Mouse (Mus musculus) layer of hippocampus, postnatal 14 days (tissue): Measurements from ENCODE around the gene Krtap14. TPM values are rescaled to one million over a fixed set of nuclear protein-coding genes. Genes with fewer than 3 reads are reported as not detected.

Experiments
- DNase-seq, 2 experiments: peaks; one replicate each; pipeline ENCODE4 v3.0.0; 2021 to 2022; ENCODE audit warnings: low spot score in 2 of 2, mixed read lengths in 1 of 2
- long read RNA-seq, 2 experiments: library from polyadenylated mRNA; stranded (forward); transcript quantifications; one replicate each; pipeline ENCODE4 v2.0.0; 2021
- total RNA-seq, 2 experiments: library from RNA; stranded (reverse); gene quantifications; 2 replicates each; pipeline ENCODE4 v1.2.3; 2021

Krtap14 gene
- total RNA-seq, result not detected
- long read RNA-seq, experiment 1, result 0 reads
- long read RNA-seq, experiment 2, result 0 reads

- DNase-seq, result peak in 1 of 2 experiments; percentile 52
Measured at GRCm38 (mm10) chr16:88826095-88826652, at the start of gene Krtap14. Gene Krtap14, minus strand, starts transcription at chr16:88826145.

DNA sequence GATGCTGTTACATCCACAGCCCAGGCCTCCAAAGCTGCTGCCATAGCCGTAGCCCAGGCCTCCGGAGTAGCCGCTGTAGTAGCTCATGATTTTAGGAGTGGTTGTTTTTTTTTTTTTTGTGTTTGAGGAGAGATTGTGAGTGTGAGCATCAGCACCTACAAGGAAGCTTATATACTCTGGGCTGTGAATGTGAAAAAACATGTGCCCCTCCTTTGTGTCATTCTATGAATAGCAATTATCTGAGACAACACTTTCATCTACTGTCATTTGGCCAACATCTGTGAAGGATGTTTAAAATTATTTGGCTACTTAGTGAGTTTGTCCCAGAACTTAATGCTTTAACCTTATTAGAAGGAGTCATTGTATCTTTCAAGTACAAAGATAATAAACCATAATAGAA is 48.2 kb upstream of the Krtap14 start, which contains the start of gene Krtap19-2:
Krtap19-2 (minus strand) TSS at position 101 of the 400 bp plus-strand sequence.
- no peak for DNase-seq

- DNase-seq, result no peak
Measured at GRCm38 (mm10) chr16:88869311-88869710, 43.4 kb upstream of the Krtap14 start, which contains the start of gene Krtap19-1. Gene Krtap19-1, minus strand, starts transcription at chr16:88869411.

DNA sequence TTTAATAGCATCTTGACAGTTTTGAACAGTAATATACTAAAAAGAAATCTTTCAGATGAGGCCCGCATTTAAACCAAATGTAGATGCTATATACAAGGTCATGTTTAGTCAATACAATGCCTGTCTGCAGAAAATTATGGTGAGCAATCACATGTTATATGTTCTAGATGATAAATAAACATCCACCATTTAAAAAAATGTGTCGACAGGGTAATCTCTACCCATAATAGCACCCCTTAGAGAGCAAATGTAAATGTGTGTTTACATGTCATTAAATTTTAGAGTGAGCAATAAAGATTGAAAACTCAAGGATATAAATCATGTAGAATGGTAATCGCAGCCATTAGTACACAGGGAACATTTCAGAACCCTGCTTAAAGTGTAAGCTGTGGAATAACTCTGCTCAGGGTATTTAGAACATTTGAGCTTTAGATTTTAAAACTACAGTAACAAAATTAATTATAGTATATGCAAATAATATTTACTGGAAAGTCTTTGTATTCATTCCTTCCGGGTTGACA is 39.0 kb upstream of the Krtap14 start:
- DNase-seq, result no peak

DNA sequence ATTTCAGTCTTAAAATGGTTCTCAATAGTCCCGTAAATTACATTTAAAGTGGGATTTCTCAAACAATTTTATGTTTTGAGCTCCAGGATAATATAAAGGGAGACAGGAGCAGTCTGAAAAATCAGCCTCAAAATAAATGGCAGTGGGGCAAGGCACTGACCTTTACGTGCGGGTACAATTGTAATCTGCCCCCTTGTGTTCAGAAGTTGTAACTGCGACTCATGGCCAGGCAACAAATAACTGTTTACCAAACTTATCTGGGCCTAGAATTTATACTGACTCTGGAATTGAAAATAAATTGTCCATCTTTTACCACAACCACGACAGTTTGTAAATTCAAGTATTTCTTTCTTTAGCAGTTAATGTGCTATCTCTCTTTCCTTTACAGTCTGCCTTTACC is 25.5 kb upstream of the Krtap14 start:
- no peak for DNase-seq

GRCm38 (mm10) chr16:88848558-88848957 is 22.6 kb upstream of the Krtap14 start:
- no peak for DNase-seq

DNA sequence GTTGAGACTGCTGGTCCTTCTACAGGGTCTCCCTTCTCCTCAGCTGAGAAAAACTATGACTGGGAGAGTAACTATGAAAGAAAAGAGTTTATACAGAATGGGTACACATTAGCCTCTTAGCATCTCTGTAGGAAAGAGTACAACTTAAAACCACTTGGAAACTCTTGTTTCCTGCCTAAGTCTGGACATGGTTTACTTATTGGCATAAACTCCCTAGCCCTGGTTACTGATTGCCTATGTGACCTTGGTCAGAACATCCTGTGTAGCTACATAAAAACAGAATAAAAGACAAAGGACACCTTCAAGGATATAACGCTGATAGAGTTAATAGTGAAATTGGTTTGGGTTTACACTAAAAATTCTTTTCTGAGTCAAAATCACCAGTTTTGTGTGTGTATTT is 21.4 kb upstream of the Krtap14 start:
- DNase-seq, result no peak

DNA sequence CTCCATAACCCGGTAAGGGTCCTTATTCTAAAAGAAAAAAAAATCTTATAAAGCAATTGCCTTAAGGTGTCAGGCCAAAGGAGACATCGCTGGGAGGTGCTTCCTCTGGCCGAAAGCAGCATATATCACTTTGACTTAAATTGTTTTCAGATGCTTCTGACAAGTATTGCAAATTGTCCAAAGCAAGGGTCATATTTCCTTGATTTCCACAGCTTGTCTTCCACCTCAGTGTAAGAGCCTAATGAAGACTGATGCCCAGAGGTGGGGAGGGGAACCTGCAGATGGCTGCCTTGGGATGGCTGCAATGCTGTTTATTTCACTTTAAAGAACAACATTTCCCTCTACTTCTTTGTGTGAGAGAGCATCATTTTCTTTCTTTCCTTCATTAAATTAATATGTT is 1.0 kb upstream of the Krtap14 start:
- no peak for DNase-seq

DNA sequence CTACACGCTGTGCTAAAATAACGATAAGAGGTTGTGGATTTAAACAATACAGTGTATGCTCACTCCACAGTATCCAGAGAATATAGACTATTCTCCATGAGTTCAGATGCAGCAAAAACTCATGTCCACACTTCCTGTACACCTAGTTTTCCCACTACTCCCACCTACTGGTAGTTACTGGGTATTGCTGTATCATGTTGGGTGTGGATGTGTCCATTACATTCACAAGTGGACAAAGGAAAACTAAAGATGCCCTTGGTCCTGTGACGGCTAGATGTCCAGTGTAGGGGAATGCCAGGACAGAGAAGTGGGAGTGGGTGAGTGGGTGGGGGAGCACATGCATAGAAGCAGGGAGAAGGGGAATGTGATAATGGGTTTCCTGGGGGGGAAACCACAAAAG is 2.2 kb downstream of the Krtap14 start:
- DNase-seq, result peak in 1 of 2 experiments; percentile 23

DNA sequence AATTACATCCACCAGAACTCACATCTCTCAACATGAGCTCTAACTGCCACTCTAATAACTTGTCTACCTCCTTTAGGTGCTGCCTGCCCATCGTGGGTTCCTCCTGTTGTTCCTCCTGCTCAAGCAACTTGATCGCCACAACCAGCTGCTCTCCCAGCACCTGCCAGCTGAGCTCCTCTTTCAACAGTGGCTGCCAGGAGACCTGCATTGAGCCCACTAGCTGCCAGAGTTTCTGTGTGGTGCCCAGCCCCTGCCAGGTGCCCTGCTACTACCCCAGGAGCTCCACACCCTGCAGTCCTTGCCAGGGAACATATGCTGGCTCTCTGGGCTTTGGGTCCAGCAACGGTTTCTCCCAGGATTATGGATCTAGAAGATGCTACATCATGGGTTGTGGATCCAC is 5.9 kb downstream of the Krtap14 start, which contains the start of gene Krtap15:
Krtap15 (plus strand) TSS at position 150 of the 400 bp plus-strand sequence.
- no peak for DNase-seq

- no peak for DNase-seq
Measured at GRCm38 (mm10) chr16:88811827-88812226, 14.1 kb downstream of the Krtap14 start, which contains the start of gene Gm20741. Gene Gm20741, minus strand, starts transcription at chr16:88812220.

DNA sequence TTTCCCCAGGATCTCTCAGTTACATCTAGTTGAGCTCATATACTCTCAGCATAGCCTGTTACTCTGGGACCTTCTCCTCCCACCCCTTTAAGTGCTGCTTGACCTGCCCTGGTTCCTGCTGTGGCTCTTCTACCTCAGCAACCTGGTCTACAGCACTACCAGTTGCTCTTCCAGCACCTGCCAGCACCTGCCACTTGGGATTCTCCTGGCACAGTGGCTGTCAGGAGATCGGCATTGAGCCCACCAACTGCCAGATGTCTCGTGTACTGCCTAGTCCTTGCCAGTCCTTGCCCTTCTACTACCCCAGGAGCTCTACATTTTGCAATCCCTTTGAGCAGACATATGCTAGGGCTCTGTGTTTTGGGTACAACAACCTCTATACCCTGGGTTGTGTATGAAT is 39.2 kb downstream of the Krtap14 start:
- no peak for DNase-seq

GRCm38 (mm10) chr16:88777596-88777995 is 48.3 kb downstream of the Krtap14 start, which contains the start of gene Gm5965:
Gene Gm5965, plus strand, starts transcription at chr16:88777896.
- DNase-seq, result no peak

GRCm38 (mm10) chr16:88774106-88774505 is 51.8 kb downstream of the Krtap14 start, which contains the start of gene 2310057N15Rik:
Gene 2310057N15Rik, minus strand, starts transcription at chr16:88774206.
- DNase-seq, result no peak

Other genes starting within 250 kb of the Krtap14 start
- not detected for gene Krtap24-1, start 213.9 kb downstream of the Krtap14 start, total RNA-seq
- gene 2310079G19Rik, start 198.5 kb downstream of the Krtap14 start, total RNA-seq, result not detected
- not detected for gene Krtap26-1, start 178.3 kb downstream of the Krtap14 start, total RNA-seq
- gene Krtap27-1, start 154.5 kb downstream of the Krtap14 start, total RNA-seq, result not detected
- not detected for gene 2310061N02Rik, start 118.2 kb downstream of the Krtap14 start, total RNA-seq
- not detected for gene Krtap13-1, start 97.3 kb downstream of the Krtap14 start, total RNA-seq
- gene Krtap13, start 74.5 kb downstream of the Krtap14 start, total RNA-seq, result not detected
- gene 2310034C09Rik, start 67.3 kb downstream of the Krtap14 start, total RNA-seq, result not detected
- not detected for gene 2310057N15Rik, start 51.9 kb downstream of the Krtap14 start, total RNA-seq
- gene Gm5965, start 48.2 kb downstream of the Krtap14 start, total RNA-seq, result not detected
- not detected for gene Gm20741, start 13.9 kb downstream of the Krtap14 start, total RNA-seq
- not detected for gene Krtap15, start 5.9 kb downstream of the Krtap14 start, total RNA-seq
- not detected for gene Krtap19-1, start 43.3 kb upstream of the Krtap14 start, total RNA-seq
- not detected for gene Krtap19-2, start 48.1 kb upstream of the Krtap14 start, total RNA-seq
- gene Krtap19-3, start 51.9 kb upstream of the Krtap14 start, total RNA-seq, result not detected
- gene Krtap19-4, start 58.9 kb upstream of the Krtap14 start, total RNA-seq, result not detected
- gene Krtap19-5, start 70.3 kb upstream of the Krtap14 start, total RNA-seq, result not detected
- not detected for gene Krtap19-9b, start 106.1 kb upstream of the Krtap14 start, total RNA-seq
- gene Krtap16-3, start 136.7 kb upstream of the Krtap14 start, total RNA-seq, result not detected
- gene Krtap22-2, start 184.6 kb upstream of the Krtap14 start, total RNA-seq, result not detected
- gene Gm10229, start 189.1 kb upstream of the Krtap14 start, total RNA-seq, result not detected
- gene Krtap6-1, start 205.6 kb upstream of the Krtap14 start, total RNA-seq, result not detected
- not detected for gene Gm10228, start 215.3 kb upstream of the Krtap14 start, total RNA-seq
- gene Krtap6-5, start 221.7 kb upstream of the Krtap14 start, total RNA-seq, result not detected
- gene 1110025L11Rik, start 237.9 kb upstream of the Krtap14 start, total RNA-seq, result not detected